Mouse (Mus musculus): ENCODE measurements around the gene Gnai2.

DNA sequence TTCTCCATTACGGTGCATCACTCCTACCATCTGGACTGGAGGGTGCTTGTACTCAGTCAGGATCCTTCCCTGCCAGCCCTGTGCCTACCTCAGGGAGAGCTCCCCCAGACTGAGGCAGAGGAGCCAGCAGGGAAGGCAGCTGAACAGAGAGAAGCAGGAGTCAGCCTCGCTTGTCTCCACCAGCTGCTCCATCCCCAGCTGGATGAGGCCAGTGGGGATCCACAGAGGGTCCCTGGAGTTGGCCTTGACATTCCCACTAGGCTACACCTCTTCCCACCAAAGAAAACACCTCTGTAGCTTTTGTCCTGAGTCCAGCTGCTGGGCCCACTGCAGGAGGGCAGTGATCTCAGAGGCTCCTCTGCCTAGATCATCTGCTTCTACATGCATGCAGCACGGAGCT, 10.2 kb downstream of the Gnai2 start:
- TF ChIP-seq CTCF (IDR thresholded peaks at IDR 0.05; ENCODE audit: low read depth) (no peak), EP300 (IDR thresholded peaks at IDR 0.05; ENCODE audit: low read depth) (no peak)
